Mouse (Mus musculus): Measurements from ENCODE around the gene Ccl5. TPM values are rescaled to one million over a fixed set of nuclear protein-coding genes. Genes with fewer than 3 reads are reported as not detected.
"Not testable (repeated sequence)": the region's sequence is repeated elsewhere in the genome, so short reads cannot be mapped to it uniquely, and the experiment has no call there.

The Ccl5 gene
- polyA plus RNA-seq, 1 experiment from 2014 or later = not detected

GRCm38 (mm10) chr11:83562311-83562887 is 32.1 kb upstream of the Ccl5 start:
- no peak overlapping the region for H3K4me3 ChIP-seq
- 82% methylated on average over 6 of the region's 6 CpGs for WGBS
- DNase-seq (ENCODE audit: low spot score) = no peak
- H3K27me3 ChIP-seq (ENCODE audit: low read depth, poor library complexity, severe bottlenecking) = no peaks in the 10 kb centered on the region
- no peaks in the 10 kb centered on the region for H3K9me3 ChIP-seq (replicated peaks)
- H3K36me3 ChIP-seq = no peaks in the 10 kb centered on the region
- no peak overlapping the region for H3K27ac ChIP-seq
- H3K4me1 ChIP-seq = no peaks in the 10 kb centered on the region

DNA sequence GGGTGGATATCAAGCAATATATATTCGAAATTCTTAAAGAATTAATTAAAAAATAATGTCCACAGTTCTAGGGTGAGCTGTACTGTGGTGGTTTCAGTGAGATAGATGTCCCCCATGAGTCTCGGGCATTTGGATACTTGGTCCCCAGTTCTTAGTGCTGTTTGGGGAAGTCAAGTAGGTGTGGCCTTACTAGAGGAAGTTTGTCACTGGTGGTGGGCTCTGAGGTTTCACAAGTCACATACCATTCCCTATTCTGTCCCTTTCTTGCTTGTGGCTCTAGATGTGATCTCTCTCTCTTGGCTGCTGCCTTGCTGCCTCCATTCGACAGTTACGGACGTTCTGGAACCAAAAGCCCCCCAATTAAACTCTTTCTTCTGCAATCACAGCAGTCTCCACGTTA is 30.1 kb upstream of the Ccl5 start:
- no peaks in the 10 kb centered on the region for H3K27me3 ChIP-seq (ENCODE audit: low read depth, poor library complexity, severe bottlenecking)
- H3K4me1 ChIP-seq = no peaks in the 10 kb centered on the region
- H3K27ac ChIP-seq = no peak overlapping the region
- no peak overlapping the region for H3K4me3 ChIP-seq
- no peaks in the 10 kb centered on the region for H3K36me3 ChIP-seq
- no peak for DNase-seq (ENCODE audit: low spot score)
- H3K9me3 ChIP-seq (replicated peaks) = no peaks in the 10 kb centered on the region
- WGBS = 81% methylated on average over 6 of the region's 6 CpGs

DNA sequence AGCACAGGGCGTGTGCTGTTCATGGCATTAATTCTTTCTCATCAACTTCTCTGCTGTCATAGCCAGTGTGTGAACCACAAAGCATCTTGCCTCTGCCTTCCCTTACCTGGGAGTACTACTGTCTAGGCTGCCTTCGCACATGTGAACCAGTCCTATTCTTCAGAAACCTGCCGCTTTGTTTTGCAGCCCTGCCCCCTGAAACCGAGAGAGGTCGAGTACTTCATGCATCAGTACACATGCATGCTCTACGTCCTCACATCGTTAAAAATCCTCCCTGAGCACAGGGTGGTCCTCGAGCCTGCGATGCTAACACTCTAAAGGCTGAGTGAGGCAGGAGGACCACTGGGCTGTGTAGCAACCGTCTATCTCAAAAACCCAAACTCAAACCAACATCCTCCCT is 26.8 kb upstream of the Ccl5 start:
- Histone ChIP-seq H3K9me3 (replicated peaks) (no peaks in the 10 kb centered on the region), H3K4me1 (no peaks in the 10 kb centered on the region), H3K4me3 (no peak overlapping the region), H3K36me3 (no peaks in the 10 kb centered on the region), H3K27ac (no peak overlapping the region), H3K27me3 (ENCODE audit: low read depth, poor library complexity, severe bottlenecking) (no peaks in the 10 kb centered on the region)
- 78% methylated on average over 10 of the region's 10 CpGs for WGBS
- DNase-seq (ENCODE audit: low spot score) = no peak

GRCm38 (mm10) chr11:83556085-83556781 is 25.9 kb upstream of the Ccl5 start:
- Histone ChIP-seq H3K4me3 (no peak overlapping the region), H3K27ac (no peak overlapping the region), H3K36me3 (no peaks in the 10 kb centered on the region), H3K27me3 (ENCODE audit: low read depth, poor library complexity, severe bottlenecking) (no peaks in the 10 kb centered on the region), H3K4me1 (no peaks in the 10 kb centered on the region), H3K9me3 (replicated peaks) (no peaks in the 10 kb centered on the region)
- WGBS = 36% methylated on average over 8 of the region's 8 CpGs
- DNase-seq (ENCODE audit: low spot score) = peak; percentile 35

DNA sequence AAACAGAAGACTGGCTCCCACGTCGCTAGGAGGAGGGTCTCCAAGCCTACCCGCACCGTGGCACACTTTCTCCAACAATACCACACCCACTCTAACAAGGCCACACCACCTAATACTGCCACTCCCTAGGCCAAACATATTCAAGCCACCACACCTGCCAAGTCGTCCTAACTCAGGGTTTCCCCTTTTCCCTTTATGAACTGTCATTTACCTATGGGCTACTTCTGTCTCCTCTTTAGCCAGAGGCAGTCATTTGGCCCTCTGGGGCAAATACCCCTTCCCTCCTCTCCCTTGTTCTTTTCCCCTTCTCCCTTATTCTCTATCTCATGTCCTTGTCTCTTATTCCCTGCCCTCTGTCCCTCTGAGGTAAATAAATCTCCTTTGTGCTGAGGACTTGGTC is 21.4 kb upstream of the Ccl5 start:
- H3K36me3 ChIP-seq = no peaks in the 10 kb centered on the region
- 79% methylated on average over 5 of the region's 5 CpGs for WGBS
- H3K27ac ChIP-seq = no peak overlapping the region
- H3K27me3 ChIP-seq (ENCODE audit: low read depth, poor library complexity, severe bottlenecking) = no peaks in the 10 kb centered on the region
- DNase-seq (ENCODE audit: low spot score) = no peak
- no peaks in the 10 kb centered on the region for H3K9me3 ChIP-seq (replicated peaks)
- no peaks in the 10 kb centered on the region for H3K4me1 ChIP-seq
- H3K4me3 ChIP-seq = no peak overlapping the region

DNA sequence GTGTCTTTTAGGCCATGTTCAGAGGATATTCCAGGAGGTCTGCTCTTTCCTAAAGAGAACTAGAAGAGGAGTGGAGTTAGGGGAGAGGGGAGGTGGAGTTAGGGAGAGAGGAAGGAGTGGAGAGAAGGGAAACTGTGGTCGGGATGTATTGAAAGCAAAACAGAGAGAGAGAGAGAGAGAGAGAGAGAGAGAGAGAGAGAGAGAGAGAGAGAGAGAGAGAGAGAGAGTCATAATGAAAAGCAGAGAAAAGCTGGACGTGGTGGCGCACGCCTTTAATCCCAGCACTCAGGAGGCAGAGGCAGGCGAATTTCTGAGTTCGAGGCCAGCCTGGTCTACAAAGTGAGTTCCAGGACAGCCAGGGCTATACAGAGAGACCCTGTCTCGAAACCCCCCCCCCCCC is 20.7 kb upstream of the Ccl5 start:
- not testable (repeated sequence) for H3K4me1 ChIP-seq; H3K36me3 ChIP-seq; H3K27ac ChIP-seq; H3K27me3 ChIP-seq (ENCODE audit: low read depth, poor library complexity, severe bottlenecking); H3K4me3 ChIP-seq; DNase-seq (ENCODE audit: low spot score); H3K9me3 ChIP-seq (replicated peaks)
- WGBS = 86% methylated on average over 7 of the region's 7 CpGs

DNA sequence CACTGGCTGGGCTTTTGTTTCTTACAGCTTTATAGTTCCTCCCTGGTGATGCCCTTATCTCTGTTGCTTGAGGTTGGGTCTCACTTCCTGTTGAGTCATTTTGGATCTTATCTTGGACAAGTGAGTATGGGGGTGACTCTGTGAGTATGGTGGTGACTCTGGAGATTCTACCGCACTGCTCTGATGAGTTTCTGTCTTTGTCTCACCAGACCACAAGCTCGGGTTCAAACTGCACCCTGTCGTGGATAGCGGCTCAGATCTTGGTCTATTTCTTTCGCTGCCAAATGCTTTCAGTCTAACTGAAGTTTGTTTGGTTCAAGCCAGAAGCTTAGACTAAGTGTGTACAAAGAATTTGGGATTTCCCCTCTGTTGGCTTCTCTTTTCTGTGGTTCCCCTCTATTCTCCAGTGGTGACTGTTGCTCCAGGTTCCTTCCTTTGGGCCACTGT is 19.9 kb upstream of the Ccl5 start:
- H3K4me1 ChIP-seq = no peaks in the 10 kb centered on the region
- no peak for DNase-seq (ENCODE audit: low spot score)
- no peaks in the 10 kb centered on the region for H3K9me3 ChIP-seq (replicated peaks)
- H3K27me3 ChIP-seq (ENCODE audit: low read depth, poor library complexity, severe bottlenecking) = no peaks in the 10 kb centered on the region
- H3K4me3 ChIP-seq = no peak overlapping the region
- no peaks in the 10 kb centered on the region for H3K36me3 ChIP-seq
- H3K27ac ChIP-seq = no peak overlapping the region
- WGBS = 91% methylated on average over 5 of the region's 5 CpGs

GRCm38 (mm10) chr11:83544214-83544613 is 13.9 kb upstream of the Ccl5 start:
- Histone ChIP-seq H3K27ac (no peak overlapping the region), H3K9me3 (replicated peaks) (no peaks in the 10 kb centered on the region), H3K27me3 (ENCODE audit: low read depth, poor library complexity, severe bottlenecking) (no peaks in the 10 kb centered on the region), H3K36me3 (no peaks in the 10 kb centered on the region), H3K4me3 (no peak overlapping the region), H3K4me1 (no peaks in the 10 kb centered on the region)
- DNase-seq (ENCODE audit: low spot score) = no peak
- WGBS = 87% methylated on average over 3 of the region's 3 CpGs

- Histone ChIP-seq H3K9me3 (replicated peaks) (no peaks in the 10 kb centered on the region), H3K27me3 (ENCODE audit: low read depth, poor library complexity, severe bottlenecking) (no peaks in the 10 kb centered on the region), H3K4me3 (no peak overlapping the region), H3K27ac (no peak overlapping the region), H3K36me3 (no peaks in the 10 kb centered on the region), H3K4me1 (no peaks in the 10 kb centered on the region)
- DNase-seq (ENCODE audit: low spot score) = no peak
- WGBS = 84% methylated on average over 3 of the region's 3 CpGs
Measured at GRCm38 (mm10) chr11:83541415-83541814, 11.1 kb upstream of the Ccl5 start.

DNA sequence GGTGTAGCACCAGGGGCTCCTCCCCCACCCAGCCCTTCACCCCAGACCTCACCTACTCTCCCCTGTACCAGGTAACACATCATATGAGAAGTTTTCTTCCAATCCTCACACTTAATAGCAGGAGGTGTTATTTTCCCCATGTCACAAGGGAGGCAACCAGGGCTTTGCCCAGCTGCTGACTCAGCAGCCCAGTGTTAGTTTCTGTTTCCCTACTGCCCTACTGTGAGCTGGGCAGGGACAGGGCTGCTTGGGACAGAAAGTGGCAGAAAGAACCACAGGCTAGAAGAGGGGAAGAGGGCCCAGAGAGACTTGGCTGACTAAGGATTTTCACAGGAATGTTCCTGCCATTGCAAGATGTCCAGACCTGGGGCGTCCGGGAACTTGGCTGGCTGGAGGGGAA is 10.6 kb upstream of the Ccl5 start:
- no peak overlapping the region for H3K27ac ChIP-seq
- H3K4me3 ChIP-seq = no peak overlapping the region
- H3K36me3 ChIP-seq = no peaks in the 10 kb centered on the region
- no peaks in the 10 kb centered on the region for H3K27me3 ChIP-seq (ENCODE audit: low read depth, poor library complexity, severe bottlenecking)
- H3K4me1 ChIP-seq = no peaks in the 10 kb centered on the region
- DNase-seq (ENCODE audit: low spot score) = no peak
- 86% methylated on average over 2 of the region's 2 CpGs for WGBS
- H3K9me3 ChIP-seq (replicated peaks) = no peaks in the 10 kb centered on the region

DNA sequence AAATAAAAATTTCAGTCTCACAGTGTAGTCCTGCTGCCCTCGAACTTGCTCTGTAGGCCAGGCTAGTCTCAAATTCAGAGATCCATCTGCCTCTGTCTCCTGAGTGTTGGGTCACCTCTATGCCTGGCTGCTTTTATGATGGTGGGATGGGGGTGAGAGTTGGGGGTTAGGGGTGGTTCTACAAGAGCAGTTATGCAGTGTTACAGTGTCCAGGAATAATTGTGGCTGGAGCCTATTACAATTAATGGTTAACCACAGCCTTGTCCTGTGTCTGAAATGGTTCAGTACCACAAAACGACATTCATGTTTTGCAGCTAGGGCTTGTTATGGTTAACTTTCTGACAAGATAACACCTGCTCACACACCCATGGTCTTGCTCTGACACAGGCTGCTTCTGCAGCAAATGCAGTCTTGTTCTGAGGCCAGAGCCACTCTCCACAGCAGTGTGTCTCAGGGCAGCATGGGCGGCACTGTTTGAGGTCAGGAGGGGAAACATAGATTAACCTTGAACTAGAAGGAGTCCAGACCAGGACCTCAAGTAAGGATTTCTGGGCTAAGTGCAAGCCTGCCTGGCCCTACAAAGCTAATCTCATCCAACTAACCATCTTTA is 8.5 kb upstream of the Ccl5 start:
- DNase-seq (ENCODE audit: low spot score) = no peak
- Histone ChIP-seq H3K27me3 (ENCODE audit: low read depth, poor library complexity, severe bottlenecking) (no peaks in the 10 kb centered on the region), H3K4me1 (peaks cover 12% of the 10 kb centered on the region), H3K4me3 (no peak overlapping the region), H3K9me3 (replicated peaks) (no peaks in the 10 kb centered on the region), H3K27ac (no peak overlapping the region), H3K36me3 (no peaks in the 10 kb centered on the region)
- WGBS = 78% methylated on average over 3 of the region's 3 CpGs

DNA sequence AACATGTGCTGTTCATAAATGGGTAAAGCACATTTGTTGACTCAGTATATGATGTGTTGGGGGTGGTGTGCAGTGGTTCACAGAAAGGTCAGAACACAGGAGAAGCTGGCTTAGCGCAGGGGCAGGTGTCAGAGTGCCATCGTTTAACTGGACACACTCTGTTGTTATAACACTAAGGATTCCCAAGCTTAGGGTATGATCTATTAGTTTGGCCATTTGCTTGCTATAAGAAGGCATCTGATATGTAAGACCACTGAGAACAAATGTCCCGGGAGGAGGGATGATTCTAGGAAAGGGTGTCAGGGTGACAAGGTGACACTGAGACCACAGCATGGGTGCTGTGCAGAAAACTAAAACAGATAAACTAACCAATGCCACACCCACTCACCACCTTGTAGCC is 6.5 kb upstream of the Ccl5 start:
- no peaks in the 10 kb centered on the region for H3K9me3 ChIP-seq (replicated peaks)
- no peak for DNase-seq (ENCODE audit: low spot score)
- H3K36me3 ChIP-seq = no peaks in the 10 kb centered on the region
- no peak overlapping the region for H3K4me3 ChIP-seq
- 71% methylated on average over 3 of the region's 3 CpGs for WGBS
- H3K27me3 ChIP-seq (ENCODE audit: low read depth, poor library complexity, severe bottlenecking) = no peaks in the 10 kb centered on the region
- H3K27ac ChIP-seq = no peak overlapping the region
- H3K4me1 ChIP-seq = peaks cover 12% of the 10 kb centered on the region

DNA sequence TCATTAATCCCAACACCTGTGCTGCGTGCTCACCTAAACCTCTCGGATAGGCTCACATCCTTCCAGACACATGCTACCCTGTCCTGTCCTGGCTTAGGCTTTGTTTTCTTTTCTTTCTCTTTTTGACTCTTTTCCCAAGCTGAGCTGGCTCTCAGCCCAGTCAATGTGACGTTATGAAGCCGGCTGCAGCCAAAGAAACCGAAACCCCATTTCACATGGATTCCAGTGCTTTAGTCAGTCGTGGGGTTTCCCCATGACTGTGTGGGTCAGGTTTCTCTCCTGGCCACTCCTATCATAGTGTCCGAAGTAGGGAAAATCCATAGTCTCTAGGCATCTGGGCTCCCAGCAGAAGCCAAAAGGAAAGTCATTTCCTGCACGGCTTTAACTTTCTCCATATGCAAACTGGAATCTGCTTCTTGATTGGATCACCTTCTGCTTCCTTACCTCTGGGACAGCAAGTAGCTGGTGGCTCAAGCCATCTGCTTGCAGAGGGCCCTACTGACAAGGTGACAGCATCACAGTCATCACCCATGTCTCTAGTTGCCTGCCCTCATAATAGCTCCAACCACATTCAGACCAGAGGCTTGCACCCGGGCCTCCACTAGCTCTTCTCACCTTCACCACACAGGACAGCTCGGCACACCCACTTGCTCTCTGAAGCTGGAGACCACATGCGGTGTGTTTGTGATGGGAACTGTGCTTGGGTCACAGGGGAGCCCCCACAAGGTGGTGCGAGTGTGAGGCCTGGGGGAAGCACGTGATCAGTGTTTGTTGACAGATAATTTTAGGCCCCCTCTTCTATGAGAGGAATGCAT is 4.5 kb upstream of the Ccl5 start:
- Histone ChIP-seq H3K27ac (no peak overlapping the region), H3K9me3 (replicated peaks) (no peaks in the 10 kb centered on the region), H3K4me3 (no peak overlapping the region), H3K27me3 (ENCODE audit: low read depth, poor library complexity, severe bottlenecking) (no peaks in the 10 kb centered on the region), H3K36me3 (no peaks in the 10 kb centered on the region), H3K4me1 (peaks cover 12% of the 10 kb centered on the region)
- 55% methylated on average over 13 of the region's 13 CpGs for WGBS
- no peak for DNase-seq (ENCODE audit: low spot score)

Measured in limb, embryonic 10.5 days (tissue).